Mouse (Mus musculus) thymus, adult 2 months (tissue): ENCODE measurements around the gene Cry1. TPM values are rescaled to one million over a fixed set of nuclear protein-coding genes. Genes with fewer than 3 reads are reported as not detected.
A peak's percentile ranks its signal among the peaks of the same experiment; 100 is the strongest.

Experiments used
- DNase-seq: peaks from one replicate; pipeline ENCODE4 v3.0.0; 2021
- H3K27ac ChIP-seq: fragments of 200-500 bp; 2 replicates; pipeline ENCODE4 v1.5.1; 2012; ENCODE audit warnings: low read length, control low read depth; ENCODE audit not compliant: control insufficient read depth, insufficient read depth
- H3K27me3 ChIP-seq: fragments of 200-500 bp; 2 replicates; pipeline ENCODE4 v1.6.1; 2012; ENCODE audit warnings: mild to moderate bottlenecking, low read length, moderate library complexity, mixed read lengths; ENCODE audit not compliant: control insufficient read depth, insufficient read depth
- H3K36me3 ChIP-seq: fragments of 200-500 bp; 2 replicates; pipeline ENCODE4 v1.6.1; 2012; ENCODE audit warnings: mild to moderate bottlenecking, low read length, moderate library complexity; ENCODE audit not compliant: control insufficient read depth, insufficient read depth
- H3K4me1 ChIP-seq: fragments of 200-500 bp; replicated peaks from 2 replicates; pipeline ENCODE4 v1.6.1; 2012; ENCODE audit warnings: low read length; ENCODE audit not compliant: control insufficient read depth, insufficient read depth
- H3K4me3 ChIP-seq: fragments of 200-500 bp; 2 replicates; pipeline ENCODE4 v1.5.1; 2012; ENCODE audit warnings: mild to moderate bottlenecking, low read length, control low read depth, moderate library complexity; ENCODE audit not compliant: control insufficient read depth, insufficient read depth
- CTCF ChIP-seq: fragments of 200-500 bp; IDR thresholded peaks from 2 replicates; pipeline ENCODE4 v1.5.1; 2012; ENCODE audit warnings: mild to moderate bottlenecking, control low read depth, low read length, moderate library complexity, borderline replicate concordance; ENCODE audit not compliant: control insufficient read depth, poor library complexity, insufficient read depth; ENCODE audit errors: extremely low read depth
- POLR2A ChIP-seq: fragments of 200-500 bp; IDR thresholded peaks from 2 replicates; pipeline ENCODE4 v1.6.1; 2012; ENCODE audit warnings: mild to moderate bottlenecking, low read length, control low read depth, moderate library complexity; ENCODE audit not compliant: control insufficient read depth, poor library complexity, insufficient read depth; ENCODE audit errors: extremely low read depth
- WGBS: fragments of 180-500 bp; shearing (Covaris S2); methylation state at CpG from one replicate; pipeline ENCODE4 v1.1.7; 2018; 5-methylcytosine and 5-hydroxymethylcytosine counted together
- polyA plus RNA-seq: library from polyadenylated mRNA; depleted of rRNA; stranded (reverse); fragments of >200 nt; gene quantifications from 2 replicates; pipeline ENCODE4 v1.2.3, GENCODE M21; 2012; rRNA removed

The Cry1 gene
- 38.4 and 47.9 TPM in 2 replicates for polyA plus RNA-seq

GRCm38 (mm10) chr10:85184964-85185608 is at the start of gene Cry1:
TSS of gene Cry1 (minus strand) at chr10:85185064.
- Histone ChIP-seq H3K27ac (peak within 1 kb of the TSS; percentile 84), H3K4me1 (peaks cover 17% of the 10 kb centered on the region), H3K4me3 (peak within 1 kb of the TSS; percentile 82), H3K27me3 (no peaks in the 10 kb centered on the region), H3K36me3 (no peaks in the 10 kb centered on the region)
- DNase-seq: peak; percentile 98
- WGBS: under 1% methylated on average over 75 of the region's 75 CpGs
- TF ChIP-seq POLR2A (peak; percentile 90), CTCF (peak; percentile 48; the same call in 1 of the 2 replicates)

- TF ChIP-seq CTCF: no peak
- TF ChIP-seq POLR2A: no peak
- Histone ChIP-seq H3K4me3 (no peak overlapping the region), H3K27me3 (no peaks in the 10 kb centered on the region), H3K36me3 (no peaks in the 10 kb centered on the region), H3K4me1 (no peaks in the 10 kb centered on the region; the same call in 1 of the 2 replicates), H3K27ac (no peak overlapping the region)
- 90% methylated on average over 6 of the region's 6 CpGs for WGBS
- DNase-seq: no peak
Measured at GRCm38 (mm10) chr10:85221771-85222050, 36.8 kb upstream of the Cry1 start.

GRCm38 (mm10) chr10:85220918-85221770 is 36.3 kb upstream of the Cry1 start:
- DNase-seq: peak; percentile 88
- 34% methylated on average over 22 of the region's 22 CpGs for WGBS
- no peak overlapping the region for H3K4me3 ChIP-seq
- no peak overlapping the region for H3K27ac ChIP-seq
- no peaks in the 10 kb centered on the region; the same call in 1 of the 2 replicates for H3K4me1 ChIP-seq
- no peak for TF ChIP-seq POLR2A
- TF ChIP-seq CTCF: peak; percentile 67; the same call in 1 of the 2 replicates
- no peaks in the 10 kb centered on the region for H3K36me3 ChIP-seq
- no peaks in the 10 kb centered on the region for H3K27me3 ChIP-seq

- WGBS: 64% methylated on average over 5 of the region's 5 CpGs
- no peak for TF ChIP-seq POLR2A
- TF ChIP-seq CTCF: no peak
Measured at GRCm38 (mm10) chr10:85214847-85215246, 30.0 kb upstream of the Cry1 start.

GRCm38 (mm10) chr10:85211673-85212072 is 26.8 kb upstream of the Cry1 start:
- TF ChIP-seq CTCF (no peak), POLR2A (no peak)
- no peaks in the 10 kb centered on the region for H3K4me1 ChIP-seq
- H3K36me3 ChIP-seq: no peaks in the 10 kb centered on the region
- no peaks in the 10 kb centered on the region for H3K27me3 ChIP-seq
- no peak overlapping the region for H3K27ac ChIP-seq
- no peak for DNase-seq
- H3K4me3 ChIP-seq: no peak overlapping the region
- 94% methylated on average over 5 of the region's 5 CpGs for WGBS

More at GRCm38 (mm10) chr10:85214847-85215246, 30.0 kb upstream of the Cry1 start:
- Histone ChIP-seq H3K36me3 (no peaks in the 10 kb centered on the region), H3K27ac (no peak overlapping the region), H3K4me1 (no peaks in the 10 kb centered on the region), H3K4me3 (no peak overlapping the region), H3K27me3 (no peaks in the 10 kb centered on the region)
- no peak for DNase-seq

GRCm38 (mm10) chr10:85210125-85210524 is 25.3 kb upstream of the Cry1 start:
- no peak for DNase-seq
- no peaks in the 10 kb centered on the region for H3K36me3 ChIP-seq
- WGBS: 98% methylated on average over 3 of the region's 3 CpGs
- H3K27ac ChIP-seq: no peak overlapping the region
- TF ChIP-seq POLR2A (no peak), CTCF (no peak)
- H3K4me3 ChIP-seq: no peak overlapping the region
- H3K4me1 ChIP-seq: no peaks in the 10 kb centered on the region
- no peaks in the 10 kb centered on the region for H3K27me3 ChIP-seq
